Mouse (Mus musculus) adrenal gland, adult 18-20 months (tissue): ENCODE data around the gene Six5. TPM values are rescaled to one million over a fixed set of nuclear protein-coding genes. Genes with fewer than 3 reads are reported as not detected.

Experiments
- DNase-seq, 2 experiments: peaks; one replicate each; pipeline ENCODE4 v3.0.0; 2021 to 2022; ENCODE audit warnings: low spot score in 2 of 2
- microRNA-seq, 2 experiments: library from miRNA; unstranded; fragments of <30 nt; microRNA quantifications; one replicate each; pipeline ENCODE4 v1.2.0; 2021; ENCODE audit warnings: borderline number of aligned reads in 2 of 2
- total RNA-seq, 2 experiments: library from RNA; stranded (reverse); gene quantifications; 1 replicate in 1 of 2; 2 replicates in 1 of 2; pipeline ENCODE4 v1.2.3; 2021

The Six5 gene
- total RNA-seq, 2 experiments from 2014 or later, result 13.0 to 14.7 TPM

- DNase-seq, result no peak
Observed at GRCm38 (mm10) chr7:19136673-19137334, 42.4 kb downstream of the Six5 start.

GRCm38 (mm10) chr7:19137380-19137779, 43.0 kb downstream of the Six5 start:
- peak; percentile 39 to 60 for DNase-seq

DNA sequence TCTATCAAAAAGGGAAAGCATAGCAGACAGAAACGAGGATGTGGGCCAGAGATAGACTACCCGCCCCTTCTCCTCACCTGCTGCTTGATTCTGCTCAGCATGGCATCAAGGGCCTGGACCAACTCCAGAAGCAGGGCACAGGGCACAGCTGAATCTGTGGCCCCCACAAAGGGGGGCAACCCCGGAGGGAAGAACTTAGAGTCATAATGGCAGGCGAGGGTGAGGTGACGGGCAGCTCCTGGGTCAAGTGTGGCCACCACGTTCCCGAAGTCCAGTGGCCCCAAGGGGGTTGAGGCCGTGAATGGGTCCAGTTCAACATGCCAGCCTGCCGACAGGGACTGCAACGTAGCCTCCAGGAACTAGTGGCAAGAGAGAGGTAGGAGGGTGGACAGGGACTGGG, 52.4 kb downstream of the Six5 start:
- DNase-seq, result no peak

- no peak for DNase-seq
Observed at GRCm38 (mm10) chr7:19147497-19148045, 53.2 kb downstream of the Six5 start.

Small RNA genes lying within 50 kb of the gene (microRNA-seq; reads per million reads assigned to microRNA genes)
- gene Mir3100, result 3.1 to 7.1 reads per million in 2 experiments

Other genes with a start within 250 kb of the Six5 start
- gene Pglyrp1, start 223.3 kb upstream of the Six5 start, total RNA-seq, result 1 to 10 TPM; 1.1 to 2.8 TPM
- gene Ccdc61, start 184.2 kb upstream of the Six5 start, total RNA-seq, result 10 to 100 TPM in 1 of 2 experiments, 1 to 10 TPM in 1; 9.9 to 10.7 TPM
- 1 to 10 TPM; 3.8 to 5.1 TPM for gene Nova2, start 168.7 kb upstream of the Six5 start, total RNA-seq
- gene Nanos2, start 107.2 kb upstream of the Six5 start, total RNA-seq, result not detected
- gene Mypop, start 103.3 kb upstream of the Six5 start, total RNA-seq, result 10 to 100 TPM in 1 of 2 experiments, 1 to 10 TPM in 1; 9.3 to 12.2 TPM
- gene Irf2bp1, start 90.5 kb upstream of the Six5 start, total RNA-seq, result 10 to 100 TPM; 42.9 to 47.0 TPM
- not detected for gene Foxa3, start 71.1 kb upstream of the Six5 start, total RNA-seq
- 100 to 1,000 TPM in 1 of 2 experiments, 10 to 100 TPM in 1; 92.0 to 105 TPM for gene Sympk, start 70.2 kb upstream of the Six5 start, total RNA-seq
- not detected for gene Rsph6a, start 39.9 kb upstream of the Six5 start, total RNA-seq
- 10 to 100 TPM; 48.3 to 49.1 TPM for gene Dmwd, start 18.4 kb upstream of the Six5 start, total RNA-seq
- gene Dmpk, start 10.7 kb upstream of the Six5 start, total RNA-seq, result 100 to 1,000 TPM; 127 to 137 TPM
- gene Gm4969, start 23.8 kb downstream of the Six5 start, total RNA-seq, result not detected
- gene Fbxo46, start 25.3 kb downstream of the Six5 start, total RNA-seq, result 10 to 100 TPM; 12.6 to 15.4 TPM
- gene Qpctl, start 54.7 kb downstream of the Six5 start, total RNA-seq, result 10 to 100 TPM; 13.6 to 14.6 TPM
- gene Snrpd2, start 55.1 kb downstream of the Six5 start, total RNA-seq, result 10 to 100 TPM; 81.7 to 89.5 TPM
- gene Gipr, start 71.5 kb downstream of the Six5 start, total RNA-seq, result under 1 TPM; 0.60 to 0.70 TPM
- 10 to 100 TPM; 33.9 to 43.9 TPM for gene Eml2, start 81.8 kb downstream of the Six5 start, total RNA-seq
- 10 to 100 TPM in 1 of 2 experiments, 1 to 10 TPM in 1; 7.7 to 17.3 TPM for gene Gpr4, start 117.9 kb downstream of the Six5 start, total RNA-seq
- 10 to 100 TPM; 40.8 to 56.7 TPM for gene Opa3, start 133.7 kb downstream of the Six5 start, total RNA-seq
- gene Vasp, start 177.2 kb downstream of the Six5 start, total RNA-seq, result 10 to 100 TPM; 42.9 to 56.4 TPM
- not detected for gene Ppm1n, start 185.5 kb downstream of the Six5 start, total RNA-seq
- 1 to 10 TPM; 5.0 to 8.6 TPM for gene Rtn2, start 188.0 kb downstream of the Six5 start, total RNA-seq
- 10 to 100 TPM; 15.9 to 23.2 TPM for gene Fosb, start 215.5 kb downstream of the Six5 start, total RNA-seq